Mouse (Mus musculus) 3T3-L1 (cell line): Measurements from ENCODE around the gene Glp2r.

Experiments
- DNase-seq: peaks from one replicate; pipeline ENCODE4 v3.0.0-alpha.2; 2015; ENCODE audit warnings: low read depth, low spot score

The Glp2r gene

DNA sequence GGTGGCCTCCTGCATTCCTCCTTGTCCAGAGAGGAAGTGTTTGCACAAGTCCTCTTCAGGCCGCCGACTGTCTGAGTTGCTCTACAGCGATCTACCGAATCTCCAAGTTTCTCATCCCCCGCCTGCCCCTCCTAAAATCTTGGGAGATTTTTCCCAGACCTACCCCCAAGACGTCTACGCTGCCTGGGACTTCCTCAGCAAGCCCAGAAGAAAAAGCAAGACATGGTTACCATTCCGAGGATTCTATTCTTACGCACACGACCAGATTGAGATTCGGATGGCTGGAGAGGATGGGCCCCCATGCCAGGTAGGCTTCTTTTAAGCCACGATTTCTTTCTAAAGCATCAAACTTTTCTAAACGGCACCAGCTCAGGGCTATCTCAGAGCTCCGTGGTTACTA lies at the start of gene Glp2r:
Gene Glp2r (minus strand): TSS at position 101 of the 400 bp plus-strand sequence.
- no peak for DNase-seq

- peak; percentile 53 for DNase-seq
Measured at GRCm38 (mm10) chr11:67820221-67820620, 49.3 kb upstream of the Glp2r start.

DNA sequence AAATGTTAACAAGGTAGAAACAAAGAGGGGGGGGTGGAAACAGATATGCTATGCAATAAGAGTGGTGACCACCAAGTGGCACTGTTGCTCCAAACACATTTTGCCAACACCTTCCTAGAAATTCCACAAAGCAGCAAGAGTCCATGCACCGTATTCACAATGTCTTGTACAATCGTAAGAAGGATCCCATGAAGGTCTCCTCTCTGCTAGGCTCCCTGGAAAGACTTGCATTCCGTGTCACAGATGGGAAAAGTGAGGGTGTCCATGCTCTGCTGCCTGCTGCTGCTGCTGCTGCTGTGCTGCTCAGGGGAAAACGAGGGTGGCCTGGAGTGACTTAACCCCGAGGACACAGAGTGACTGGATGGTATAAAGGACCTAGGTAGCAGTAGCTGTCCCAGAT lies 48.7 kb upstream of the Glp2r start:
- peak; percentile 60 for DNase-seq

GRCm38 (mm10) chr11:67811535-67811934 lies 40.6 kb upstream of the Glp2r start:
- DNase-seq, result peak; percentile 52

DNA sequence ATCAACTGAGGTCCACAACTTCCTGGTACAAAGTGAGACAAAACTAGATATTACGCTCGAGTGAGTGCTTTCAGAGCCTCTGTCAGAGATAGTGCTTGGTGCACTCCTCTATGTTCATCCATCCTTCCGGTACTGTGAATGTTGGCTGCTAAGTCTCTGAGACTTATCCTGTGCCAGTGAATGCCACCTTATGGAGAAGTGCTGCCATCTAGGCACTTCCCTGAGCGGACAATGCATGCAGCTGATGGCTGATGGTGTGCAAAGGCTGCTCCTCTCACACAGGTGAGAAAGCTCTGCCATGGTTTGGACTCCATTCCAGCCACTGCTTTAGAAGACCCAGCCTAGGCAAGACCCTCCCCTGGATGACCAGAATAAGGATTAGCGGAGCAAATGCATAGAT lies 37.1 kb upstream of the Glp2r start:
- no peak for DNase-seq

- DNase-seq, result no peak
Measured at GRCm38 (mm10) chr11:67806832-67807597, 36.1 kb upstream of the Glp2r start.

DNA sequence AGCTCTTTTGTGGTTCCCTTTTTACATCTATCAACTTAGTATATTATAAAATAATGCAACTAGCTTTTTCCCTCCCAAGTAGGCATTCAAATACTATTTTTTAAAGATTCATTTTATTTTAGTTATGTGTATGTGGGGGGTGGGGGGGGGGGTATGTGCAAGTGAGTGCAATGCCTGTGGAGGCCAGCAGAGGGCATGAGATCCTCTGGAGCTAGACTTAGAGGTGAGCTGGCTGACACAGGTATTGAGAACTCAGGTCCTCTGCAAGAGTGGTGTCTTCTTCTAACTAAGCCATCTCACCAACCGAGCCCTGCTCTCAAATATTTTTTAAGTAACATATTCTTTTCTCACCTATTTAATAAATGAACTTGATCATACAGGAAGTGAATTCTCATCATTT lies 34.6 kb upstream of the Glp2r start:
- DNase-seq, result no peak

GRCm38 (mm10) chr11:67801169-67801568 lies 30.2 kb upstream of the Glp2r start:
- DNase-seq, result no peak

DNA sequence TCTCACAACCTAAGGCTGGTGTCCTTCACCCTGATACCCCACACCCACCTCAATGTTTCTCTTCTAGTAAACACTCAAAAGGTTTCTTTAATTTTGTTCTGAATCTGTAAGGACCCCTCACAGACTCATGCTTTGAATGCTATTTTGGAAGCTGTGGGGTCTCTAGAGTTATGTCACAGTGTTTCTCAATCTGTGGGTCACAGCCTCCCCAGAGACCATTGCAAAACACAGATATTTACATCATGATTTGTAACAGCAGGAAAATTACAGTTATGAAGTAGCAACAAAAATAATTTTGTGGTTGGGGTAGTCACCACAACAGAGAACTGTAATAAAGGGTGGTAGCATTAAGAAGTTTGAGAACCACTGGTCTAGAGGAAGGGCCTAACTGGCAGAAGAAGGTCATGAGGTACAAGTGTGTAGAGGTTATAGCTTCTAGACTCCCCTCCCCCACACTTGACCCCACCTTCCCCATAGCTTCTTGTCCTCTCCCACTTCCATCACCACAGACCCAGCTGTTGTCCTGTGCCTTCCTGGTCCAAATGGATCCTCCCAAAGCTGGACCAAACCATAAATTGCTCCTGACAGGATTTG lies 29.3 kb upstream of the Glp2r start:
- no peak for DNase-seq

GRCm38 (mm10) chr11:67797931-67798330 lies 27.0 kb upstream of the Glp2r start, which contains the start of gene Dhrs7c:
Gene Dhrs7c (plus strand): TSS chr11:67798187.
- DNase-seq, result no peak

- DNase-seq, result no peak
Measured at GRCm38 (mm10) chr11:67790182-67790581, 19.2 kb upstream of the Glp2r start.

- DNase-seq, result no peak
Measured at GRCm38 (mm10) chr11:67774379-67774778, 3.4 kb upstream of the Glp2r start, which contains the start of gene Gsg1l2. Gene Gsg1l2 (plus strand): TSS chr11:67774608.

GRCm38 (mm10) chr11:67772577-67772976 lies 1.6 kb upstream of the Glp2r start:
- DNase-seq, result peak; percentile 60

GRCm38 (mm10) chr11:67771691-67772090 lies 738 bp upstream of the Glp2r start:
- no peak for DNase-seq

GRCm38 (mm10) chr11:67757373-67758167 lies 13.4 kb downstream of the Glp2r start:
- DNase-seq, result peak; percentile 3

DNA sequence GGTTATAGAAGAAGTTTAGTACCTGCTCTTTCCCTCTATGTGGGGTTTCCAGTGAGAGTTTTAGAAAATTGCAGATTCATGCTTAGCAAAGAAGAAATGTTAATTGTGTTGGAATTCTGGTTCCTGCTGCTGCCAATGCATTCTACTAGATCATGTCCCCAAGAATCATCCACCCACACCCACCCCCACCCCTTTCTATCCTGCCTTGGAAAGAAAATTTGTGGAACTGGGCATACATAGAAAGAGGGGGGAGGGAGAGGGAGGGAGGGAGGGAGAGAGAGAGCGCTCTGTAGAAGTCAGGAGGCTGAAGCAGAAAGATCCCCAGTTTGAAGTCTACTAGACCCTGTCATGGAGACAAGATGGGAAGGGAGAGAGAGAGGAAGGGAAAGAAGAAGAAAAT lies 14.7 kb downstream of the Glp2r start:
- no peak for DNase-seq

DNA sequence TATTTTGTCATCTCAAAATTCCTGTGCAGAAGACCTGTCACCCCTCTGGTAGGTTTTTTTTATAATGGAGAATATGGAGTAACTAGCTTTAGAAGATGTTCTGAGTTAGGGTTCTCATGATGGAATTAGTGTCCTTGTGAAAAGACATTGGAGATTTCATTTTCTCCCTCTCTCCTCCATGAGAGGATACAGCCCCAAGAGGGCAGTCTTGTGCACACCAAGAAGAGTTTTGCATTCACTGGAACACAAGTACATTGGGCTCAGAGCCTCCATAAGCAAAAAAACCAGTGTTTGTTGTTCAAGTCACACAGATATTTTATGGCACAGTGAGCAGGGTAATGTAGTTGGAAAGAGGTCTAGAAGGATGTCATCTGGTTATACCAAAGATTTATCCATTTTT lies 29.4 kb downstream of the Glp2r start:
- DNase-seq, result no peak

- no peak for DNase-seq
Measured at GRCm38 (mm10) chr11:67738846-67739490, 32.0 kb downstream of the Glp2r start.

- DNase-seq, result no peak
Measured at GRCm38 (mm10) chr11:67738345-67738744, 32.6 kb downstream of the Glp2r start.

DNA sequence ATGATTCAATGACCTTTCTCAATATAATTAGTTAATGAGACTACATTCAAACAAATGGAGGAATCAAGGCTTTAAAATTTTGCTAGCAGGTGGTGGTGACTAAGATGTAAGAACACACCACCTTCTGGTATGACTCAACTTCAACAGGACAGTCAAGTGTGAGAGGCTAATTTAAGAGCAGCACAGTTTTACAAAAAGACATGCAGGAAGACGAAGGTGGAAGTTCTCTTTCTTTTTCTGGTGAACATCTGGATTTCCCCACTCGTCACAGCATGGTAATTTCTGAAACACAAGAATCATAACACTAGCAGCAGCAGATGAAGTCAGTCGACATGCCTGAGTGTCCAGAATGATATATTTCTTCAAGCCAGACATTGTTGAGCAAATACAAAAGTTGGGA lies 36.4 kb downstream of the Glp2r start:
- no peak for DNase-seq

DNA sequence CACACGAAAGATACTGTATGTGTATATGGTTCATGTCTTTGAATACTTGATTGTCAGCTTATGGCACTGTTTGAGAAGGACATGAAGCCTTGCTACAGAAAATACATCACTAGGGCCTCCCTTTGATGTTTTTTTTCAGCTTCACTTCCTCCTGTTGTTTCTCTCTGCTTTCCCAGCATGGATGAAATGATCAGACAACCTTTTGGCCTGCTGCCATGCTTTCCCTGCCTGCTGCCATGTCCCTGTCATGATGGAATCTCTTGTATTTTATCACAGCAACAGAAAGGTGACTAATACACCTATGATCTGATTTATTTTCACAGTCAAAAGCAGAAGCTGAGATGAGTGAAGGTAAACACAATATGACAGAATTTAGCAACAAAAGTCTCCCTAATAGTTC lies 37.2 kb downstream of the Glp2r start:
- DNase-seq, result no peak

GRCm38 (mm10) chr11:67731056-67731455 lies 39.9 kb downstream of the Glp2r start:
- DNase-seq, result no peak
